Mouse (Mus musculus): Measurements from ENCODE around the gene Mog. TPM values are rescaled to one million over a fixed set of nuclear protein-coding genes. Genes with fewer than 3 reads are reported as not detected.

The Mog gene
- polyA plus RNA-seq, 1 experiment from 2014 or later, result 0.19 TPM

DNA sequence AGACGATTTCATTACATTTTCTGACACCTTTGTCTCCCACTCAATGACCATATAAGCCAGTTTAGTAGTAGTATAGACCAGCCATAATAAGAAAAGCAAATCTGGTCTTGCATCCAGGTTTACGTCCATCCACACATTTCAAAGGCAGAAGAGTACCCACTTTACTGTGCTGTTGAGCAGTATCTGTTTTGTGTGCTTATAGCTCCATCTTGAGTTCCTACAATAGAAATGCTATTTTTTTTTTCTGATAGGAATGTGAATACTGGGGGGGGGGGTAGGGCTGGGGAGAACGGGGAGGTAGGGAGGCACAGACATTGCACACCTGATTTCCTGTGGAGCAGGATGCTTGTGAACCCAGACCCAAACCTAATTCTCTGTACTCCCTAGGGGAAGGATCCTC lies 24.8 kb upstream of the Mog start:
- H3K4me1 ChIP-seq (ENCODE audit: control insufficient read depth, insufficient read depth, low read length), result peaks cover 15% of the 10 kb centered on the region
- no peak overlapping the region for H3K9ac ChIP-seq (replicated peaks; ENCODE audit: low read depth, low read length)
- H3K4me2 ChIP-seq (replicated peaks; ENCODE audit: low read depth, low read length), result no peak overlapping the region
- H3K9me3 ChIP-seq (ENCODE audit: control insufficient read depth, low read depth, low read length), result no peaks in the 10 kb centered on the region
- no peak overlapping the region for H3K27ac ChIP-seq (ENCODE audit: low read length)
- no peak for ATAC-seq (ENCODE audit: insufficient number of reproducible peaks, insufficient read depth, low FRiP score, low read depth)
- no peaks in the 10 kb centered on the region for H3K27me3 ChIP-seq (ENCODE audit: control insufficient read depth, insufficient read depth, low read length)
- no peak overlapping the region for H3K4me3 ChIP-seq (ENCODE audit: low read depth, low read length)
- 36% methylated on average over 3 of the region's 3 CpGs for WGBS
- no peaks in the 10 kb centered on the region for H3K36me3 ChIP-seq (ENCODE audit: control insufficient read depth, insufficient read depth, low read length)

DNA sequence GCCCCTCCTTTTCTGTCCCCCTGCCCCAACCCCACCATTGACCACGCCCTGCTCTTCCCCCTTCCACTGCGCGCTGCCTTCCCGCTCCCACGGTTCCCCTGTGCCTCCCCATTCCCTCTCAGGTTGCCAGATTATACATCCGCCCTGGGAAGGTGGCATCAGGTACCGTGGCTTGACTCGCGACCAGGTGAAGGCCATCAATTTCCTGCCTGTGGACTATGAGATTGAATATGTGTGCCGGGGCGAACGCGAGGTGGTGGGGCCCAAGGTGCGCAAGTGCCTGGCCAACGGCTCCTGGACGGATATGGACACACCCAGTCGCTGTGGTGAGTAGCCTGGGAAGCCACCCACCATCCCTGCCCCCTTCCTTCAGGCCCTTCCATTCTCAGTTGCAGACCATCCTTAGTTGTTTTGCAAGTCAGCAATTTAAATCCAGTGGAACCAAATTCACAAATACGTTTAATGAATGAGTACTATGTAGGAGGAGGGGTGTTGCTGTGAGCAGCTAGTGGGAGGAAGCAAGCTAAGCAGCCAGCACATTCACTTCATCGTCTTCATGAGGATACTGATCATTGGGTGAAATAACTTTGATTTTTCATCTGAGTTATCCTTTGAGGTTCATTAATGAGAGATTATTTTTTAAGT lies 24.3 kb upstream of the Mog start:
- 23% methylated on average over 19 of the region's 19 CpGs for WGBS
- Histone ChIP-seq H3K4me3 (ENCODE audit: low read depth, low read length) (peak overlapping the region; percentile 79), H3K27me3 (ENCODE audit: control insufficient read depth, insufficient read depth, low read length) (no peaks in the 10 kb centered on the region), H3K36me3 (ENCODE audit: control insufficient read depth, insufficient read depth, low read length) (no peaks in the 10 kb centered on the region), H3K4me1 (ENCODE audit: control insufficient read depth, insufficient read depth, low read length) (peaks cover 15% of the 10 kb centered on the region), H3K27ac (ENCODE audit: low read length) (no peak overlapping the region), H3K9ac (replicated peaks; ENCODE audit: low read depth, low read length) (no peak overlapping the region), H3K4me2 (replicated peaks; ENCODE audit: low read depth, low read length) (peak overlapping the region; percentile 88), H3K9me3 (ENCODE audit: control insufficient read depth, low read depth, low read length) (no peaks in the 10 kb centered on the region)
- no peak for ATAC-seq (ENCODE audit: insufficient number of reproducible peaks, insufficient read depth, low FRiP score, low read depth)

DNA sequence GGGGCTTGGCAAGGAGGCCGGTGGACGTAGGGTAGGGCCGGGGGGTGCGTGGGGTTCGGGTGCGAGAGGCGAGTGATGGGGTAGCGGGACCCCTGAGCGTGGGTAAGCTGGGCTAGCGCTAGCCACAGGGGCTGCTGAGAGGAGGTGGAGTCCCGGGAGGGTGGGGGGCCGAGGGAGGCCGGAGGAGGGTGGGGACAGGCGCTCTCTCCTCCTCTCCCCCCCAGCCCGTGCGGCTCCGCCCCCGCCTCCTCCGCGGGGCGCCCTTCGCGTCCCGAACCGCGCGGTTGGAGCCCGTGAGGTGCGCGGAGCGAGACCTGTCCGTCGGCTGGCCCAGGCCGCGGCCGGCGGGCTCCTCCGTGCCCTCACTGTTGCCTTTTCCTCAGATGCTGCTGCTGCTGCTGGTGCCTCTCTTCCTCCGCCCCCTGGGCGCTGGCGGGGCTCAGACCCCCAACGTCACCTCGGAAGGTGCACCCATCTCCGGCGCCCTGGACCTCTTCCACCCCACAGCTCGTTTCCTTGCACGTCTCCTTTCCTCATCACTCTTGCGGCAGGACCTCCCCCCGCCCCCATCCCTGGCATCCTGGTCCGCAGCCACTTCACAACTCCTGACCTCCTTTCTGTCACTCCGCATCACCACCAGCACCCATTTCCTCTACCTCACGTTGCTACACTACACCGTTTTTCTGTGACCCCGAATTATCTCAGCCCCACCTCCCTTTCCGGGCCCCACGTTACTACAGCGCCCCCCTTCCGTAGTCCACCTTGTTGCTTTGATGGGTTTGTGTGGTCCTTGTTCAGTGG lies 23.3 kb upstream of the Mog start:
- Histone ChIP-seq H3K4me3 (ENCODE audit: low read depth, low read length) (peak overlapping the region; percentile 79), H3K27me3 (ENCODE audit: control insufficient read depth, insufficient read depth, low read length) (no peaks in the 10 kb centered on the region), H3K4me2 (replicated peaks; ENCODE audit: low read depth, low read length) (peak overlapping the region; percentile 88), H3K9me3 (ENCODE audit: control insufficient read depth, low read depth, low read length) (no peaks in the 10 kb centered on the region), H3K4me1 (ENCODE audit: control insufficient read depth, insufficient read depth, low read length) (peaks cover 15% of the 10 kb centered on the region), H3K36me3 (ENCODE audit: control insufficient read depth, insufficient read depth, low read length) (no peaks in the 10 kb centered on the region), H3K9ac (replicated peaks; ENCODE audit: low read depth, low read length) (peak overlapping the region; percentile 74), H3K27ac (ENCODE audit: low read length) (peak overlapping the region; percentile 85)
- ATAC-seq (ENCODE audit: insufficient number of reproducible peaks, insufficient read depth, low FRiP score, low read depth), result peak; percentile 60
- under 1% methylated on average over 43 of the region's 58 CpGs for WGBS

DNA sequence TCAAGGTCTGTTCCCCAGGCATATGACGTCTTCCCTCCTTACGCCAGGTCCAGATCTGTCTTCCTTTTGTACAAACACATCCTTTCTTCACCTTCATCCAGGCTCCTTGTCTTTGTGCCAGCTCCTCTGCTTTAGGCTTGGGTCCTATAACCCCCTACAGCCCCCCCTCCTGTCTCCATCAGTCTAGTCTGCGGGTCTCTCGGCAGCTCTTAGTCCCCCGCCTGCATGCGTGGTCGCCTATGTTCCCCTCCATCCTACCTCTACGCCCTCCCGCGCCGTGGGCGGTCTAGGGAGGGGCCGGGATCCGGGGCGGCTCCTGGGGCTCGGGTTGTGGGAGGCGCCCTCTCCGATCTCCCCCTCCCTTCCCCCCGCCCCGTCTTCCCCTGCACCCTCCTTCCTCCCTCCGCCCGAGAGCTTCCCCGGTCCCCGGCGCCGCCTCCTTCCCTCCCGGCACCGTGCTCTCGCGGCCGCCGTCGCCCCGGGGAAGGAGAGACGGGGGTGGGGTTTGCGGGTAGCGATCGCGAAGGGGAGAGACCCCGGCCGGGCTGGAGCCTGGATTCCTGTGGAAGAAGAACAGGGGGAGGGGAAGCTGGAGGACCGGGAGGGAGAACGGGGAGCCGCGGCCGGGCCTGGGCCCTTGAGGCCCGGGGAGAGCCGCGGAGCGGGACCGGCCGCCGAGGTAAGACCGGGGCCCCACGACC lies 22.6 kb upstream of the Mog start, which contains the start of gene Gabbr1:
TSS of gene Gabbr1 (plus strand) at position 356 of the 701 bp plus-strand sequence.
- H3K9me3 ChIP-seq (ENCODE audit: control insufficient read depth, low read depth, low read length), result no peaks in the 10 kb centered on the region
- 1% methylated on average over 49 of the region's 55 CpGs for WGBS
- peak within 1 kb of the TSS; percentile 79 for H3K4me3 ChIP-seq (ENCODE audit: low read depth, low read length)
- ATAC-seq (ENCODE audit: insufficient number of reproducible peaks, insufficient read depth, low FRiP score, low read depth), result peak; percentile 92
- peak within 1 kb of the TSS; percentile 74 for H3K9ac ChIP-seq (replicated peaks; ENCODE audit: low read depth, low read length)
- H3K27me3 ChIP-seq (ENCODE audit: control insufficient read depth, insufficient read depth, low read length), result no peaks in the 10 kb centered on the region
- H3K36me3 ChIP-seq (ENCODE audit: control insufficient read depth, insufficient read depth, low read length), result no peaks in the 10 kb centered on the region
- H3K4me1 ChIP-seq (ENCODE audit: control insufficient read depth, insufficient read depth, low read length), result peaks cover 15% of the 10 kb centered on the region
- H3K4me2 ChIP-seq (replicated peaks; ENCODE audit: low read depth, low read length), result peak within 1 kb of the TSS; percentile 88
- H3K27ac ChIP-seq (ENCODE audit: low read length), result peak within 1 kb of the TSS; percentile 85

DNA sequence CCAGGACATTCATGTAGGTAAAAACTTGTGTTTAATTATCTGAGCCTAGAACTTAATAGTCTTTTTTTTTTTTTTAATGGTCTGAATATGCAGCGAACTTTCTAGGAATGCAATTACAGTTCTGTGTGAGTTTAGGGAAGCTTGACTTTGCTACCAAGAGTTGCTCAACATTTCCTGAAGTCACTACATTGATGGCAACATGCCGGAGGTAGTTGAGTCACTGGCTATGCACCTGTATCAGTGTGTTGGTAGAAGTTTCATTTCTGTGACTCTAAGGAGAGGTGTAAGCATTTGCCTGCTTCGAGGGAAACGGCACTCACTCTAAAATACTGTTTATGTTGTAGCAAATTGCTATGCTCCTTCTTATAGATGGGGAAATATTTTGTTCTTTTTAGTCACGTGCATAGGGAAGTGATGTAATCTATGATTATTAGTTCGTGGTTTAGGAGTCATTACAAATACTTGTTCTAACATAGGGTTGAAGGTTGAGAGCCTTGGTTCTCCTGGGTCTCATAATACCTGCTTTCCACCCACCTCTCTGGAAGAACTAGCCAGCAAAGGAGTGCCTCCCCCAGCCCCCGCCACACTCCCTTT lies 21.6 kb upstream of the Mog start:
- WGBS, result 57% methylated on average over 7 of the region's 7 CpGs
- H3K27ac ChIP-seq (ENCODE audit: low read length), result no peak overlapping the region
- peak overlapping the region; percentile 88 for H3K4me2 ChIP-seq (replicated peaks; ENCODE audit: low read depth, low read length)
- no peaks in the 10 kb centered on the region for H3K36me3 ChIP-seq (ENCODE audit: control insufficient read depth, insufficient read depth, low read length)
- H3K4me1 ChIP-seq (ENCODE audit: control insufficient read depth, insufficient read depth, low read length), result peaks cover 12% of the 10 kb centered on the region
- 0 out of 2 replicates have a peak overlapping the region, but pooled peaks have one; percentile 79 for H3K4me3 ChIP-seq (ENCODE audit: low read depth, low read length)
- H3K27me3 ChIP-seq (ENCODE audit: control insufficient read depth, insufficient read depth, low read length), result no peaks in the 10 kb centered on the region
- no peaks in the 10 kb centered on the region for H3K9me3 ChIP-seq (ENCODE audit: control insufficient read depth, low read depth, low read length)
- no peak overlapping the region for H3K9ac ChIP-seq (replicated peaks; ENCODE audit: low read depth, low read length)
- no peak for ATAC-seq (ENCODE audit: insufficient number of reproducible peaks, insufficient read depth, low FRiP score, low read depth)

DNA sequence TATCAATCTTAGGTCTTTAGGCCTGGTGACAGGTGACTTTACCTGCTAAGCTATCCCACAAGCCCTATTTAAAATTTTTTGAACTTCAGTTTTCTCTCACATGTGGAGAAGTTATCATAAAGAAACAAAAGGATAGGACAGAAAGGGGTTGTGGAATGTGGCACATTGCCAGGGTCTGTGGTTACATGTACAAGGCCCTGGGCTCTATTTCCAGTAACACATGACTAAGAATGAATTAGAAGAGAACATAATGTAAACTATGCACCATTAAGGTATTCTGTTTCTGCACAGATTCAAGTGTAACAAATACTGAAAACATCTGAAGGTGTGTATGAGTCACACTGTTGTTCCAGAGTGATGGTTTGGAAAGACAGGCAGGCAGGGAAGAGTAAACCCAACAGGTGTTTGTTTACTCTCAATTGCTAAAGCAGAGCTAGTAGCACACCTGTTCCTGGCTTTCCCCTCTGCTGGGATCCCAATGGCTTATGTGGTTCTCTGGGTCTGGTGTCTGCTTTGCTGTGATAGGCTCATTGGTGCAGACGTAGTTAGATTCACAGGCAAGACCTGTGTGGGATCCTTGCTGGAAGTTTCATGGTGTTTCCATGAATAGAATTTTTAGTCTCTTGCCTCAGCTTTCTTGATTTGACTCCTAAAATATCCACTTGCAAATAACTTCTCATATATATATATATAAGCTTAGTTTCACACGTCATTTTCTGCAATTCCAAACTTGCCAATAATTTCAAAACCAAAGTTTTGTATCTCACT lies 16.1 kb upstream of the Mog start:
- no peak for ATAC-seq (ENCODE audit: insufficient number of reproducible peaks, insufficient read depth, low FRiP score, low read depth)
- Histone ChIP-seq H3K9ac (replicated peaks; ENCODE audit: low read depth, low read length) (no peak overlapping the region), H3K27ac (ENCODE audit: low read length) (no peak overlapping the region), H3K4me3 (ENCODE audit: low read depth, low read length) (no peak overlapping the region), H3K4me1 (ENCODE audit: control insufficient read depth, insufficient read depth, low read length) (no peaks in the 10 kb centered on the region), H3K9me3 (ENCODE audit: control insufficient read depth, low read depth, low read length) (no peaks in the 10 kb centered on the region), H3K4me2 (replicated peaks; ENCODE audit: low read depth, low read length) (no peak overlapping the region), H3K36me3 (ENCODE audit: control insufficient read depth, insufficient read depth, low read length) (no peaks in the 10 kb centered on the region), H3K27me3 (ENCODE audit: control insufficient read depth, insufficient read depth, low read length) (no peaks in the 10 kb centered on the region)
- 66% methylated on average over 2 of the region's 2 CpGs for WGBS

DNA sequence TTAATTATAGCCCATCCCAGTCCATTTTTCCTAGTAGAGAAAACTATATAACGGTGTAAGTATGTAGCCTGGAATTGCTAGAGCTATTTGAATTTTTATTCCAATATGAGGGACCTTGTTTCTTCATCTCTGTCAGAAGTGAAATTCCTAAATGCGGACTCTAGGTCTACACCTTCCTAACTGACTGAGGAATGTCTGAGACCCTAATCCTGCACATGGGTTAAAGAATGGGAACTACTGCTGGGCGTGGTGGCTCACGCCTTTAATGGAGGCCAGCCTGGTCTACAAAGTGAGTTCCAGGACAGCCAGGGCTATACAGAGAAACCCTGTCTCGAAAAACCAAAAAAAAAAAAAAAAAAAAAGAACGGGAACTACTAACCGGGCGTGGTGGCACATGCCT lies 6.0 kb upstream of the Mog start:
- Histone ChIP-seq H3K9ac (replicated peaks; ENCODE audit: low read depth, low read length) (0 out of 2 replicates have a peak overlapping the region, but pooled peaks have one; percentile 25), H3K4me2 (replicated peaks; ENCODE audit: low read depth, low read length) (peak overlapping the region; percentile 50), H3K4me1 (ENCODE audit: control insufficient read depth, insufficient read depth, low read length) (0 out of 2 replicates have a peak, but pooled peaks cover 2% of the 10 kb centered on the region), H3K27me3 (ENCODE audit: control insufficient read depth, insufficient read depth, low read length) (no peaks in the 10 kb centered on the region), H3K27ac (ENCODE audit: low read length) (peak overlapping the region; percentile 89), H3K36me3 (ENCODE audit: control insufficient read depth, insufficient read depth, low read length) (no peaks in the 10 kb centered on the region), H3K4me3 (ENCODE audit: low read depth, low read length) (peak overlapping the region; percentile 35), H3K9me3 (ENCODE audit: control insufficient read depth, low read depth, low read length) (no peaks in the 10 kb centered on the region)
- 60% methylated on average over 8 of the region's 8 CpGs for WGBS
- no peak for ATAC-seq (ENCODE audit: insufficient number of reproducible peaks, insufficient read depth, low FRiP score, low read depth)

All from stomach, embryonic 14.5 days (tissue).